Mouse (Mus musculus) MEL (cell line): ENCODE data around the gene Cdc42. TPM values are rescaled to one million over a fixed set of nuclear protein-coding genes. Genes with fewer than 3 reads are reported as not detected.

Experiments used
- DNase-seq: peaks from one replicate; pipeline ENCODE4 v3.0.0; 2011; ENCODE audit warnings: low read depth, low spot score
- H3K27ac ChIP-seq: 2 replicates; pipeline ENCODE4 v1.5.1; 2012; ENCODE audit warnings: low read depth, mild to moderate bottlenecking, control low read depth, low read length, moderate library complexity; ENCODE audit not compliant: control insufficient read depth
- H3K27me3 ChIP-seq, 2 experiments: fragments of 150-350 bp in 1 of 2; sonication (generic) in 1 of 2; 2 replicates each; pipeline ENCODE4 v1.6.1; 2012; ENCODE audit warnings: low read length in 2 of 2, mild to moderate bottlenecking in 2 of 2, improper control_type of control experiment in 1 of 2, moderate library complexity in 1 of 2; ENCODE audit not compliant: insufficient read depth in 2 of 2, control insufficient read depth in 1 of 2
- H3K36me3 ChIP-seq, 2 experiments: 2 replicates each; pipeline ENCODE4 v1.6.1; 2012 to 2014; ENCODE audit warnings: low read length in 2 of 2, improper control_type of control experiment in 1 of 2, inconsistent platforms in 1 of 2, mild to moderate bottlenecking in 1 of 2; ENCODE audit not compliant: insufficient read depth in 2 of 2, control insufficient read depth in 1 of 2
- H3K4me1 ChIP-seq, 2 experiments: fragments of 150-350 bp in 1 of 2; sonication (generic) in 1 of 2; 2 replicates each; pipeline ENCODE4 v1.6.1; 2012; ENCODE audit warnings: low read length in 2 of 2, improper control_type of control experiment in 1 of 2, mild to moderate bottlenecking in 1 of 2; ENCODE audit not compliant: insufficient read depth in 2 of 2, control insufficient read depth in 1 of 2
- H3K4me3 ChIP-seq, 2 experiments: fragments of 150-350 bp in 1 of 2; sonication (generic) in 1 of 2; 2 replicates each; pipeline ENCODE4 v1.5.1; 2012; ENCODE audit warnings: low read depth in 2 of 2, low read length in 2 of 2, mild to moderate bottlenecking in 2 of 2, moderate library complexity in 2 of 2, control low read depth in 1 of 2, improper control_type of control experiment in 1 of 2; ENCODE audit not compliant: control insufficient read depth in 1 of 2, insufficient read depth in 1 of 2
- H3K79me2 ChIP-seq: 2 replicates; pipeline ENCODE4 v1.6.1; 2012; ENCODE audit warnings: mild to moderate bottlenecking, low read length, moderate library complexity; ENCODE audit not compliant: control insufficient read depth, poor library complexity, insufficient read depth
- H3K9ac ChIP-seq: 2 replicates; pipeline ENCODE4 v1.6.1; 2012; ENCODE audit warnings: low read depth, mild to moderate bottlenecking, control low read depth, low read length, moderate library complexity; ENCODE audit not compliant: control insufficient read depth, poor library complexity, severe bottlenecking
- H3K9me3 ChIP-seq: fragments of 150-350 bp; sonication (generic); replicated peaks from 2 replicates; pipeline ENCODE4 v1.6.1; 2012; ENCODE audit warnings: mild to moderate bottlenecking, low read length, improper control_type of control experiment, moderate library complexity; ENCODE audit not compliant: insufficient read depth
- BHLHE40 ChIP-seq: IDR thresholded peaks from 2 replicates; pipeline ENCODE4 v1.6.1; 2012; ENCODE audit warnings: low read depth, mild to moderate bottlenecking, inconsistent platforms, low read length, improper control_type of control experiment, borderline replicate concordance
- CHD1 ChIP-seq: IDR thresholded peaks from 2 replicates; pipeline ENCODE4 v1.6.1; 2012; ENCODE audit warnings: low read depth, mild to moderate bottlenecking, inconsistent platforms, low read length, improper control_type of control experiment
- CHD2 ChIP-seq: IDR thresholded peaks from 2 replicates; pipeline ENCODE4 v1.6.1; 2011; ENCODE audit warnings: low read length, improper control_type of control experiment
- ELF1 ChIP-seq: IDR thresholded peaks from 2 replicates; pipeline ENCODE4 v1.6.1; 2014; ENCODE audit warnings: low read depth, mild to moderate bottlenecking, inconsistent platforms, low read length, improper control_type of control experiment, moderate library complexity
- EP300 ChIP-seq, 2 experiments: IDR thresholded peaks; 2 replicates each; pipeline ENCODE4 v1.6.1; 2011; ENCODE audit warnings: improper control_type of control experiment in 2 of 2, low read length in 2 of 2, low read depth in 1 of 2, mild to moderate bottlenecking in 1 of 2
- ETS1 ChIP-seq: IDR thresholded peaks from 2 replicates; pipeline ENCODE4 v1.6.1; 2012; ENCODE audit warnings: low read depth, mild to moderate bottlenecking, inconsistent platforms, low read length, improper control_type of control experiment, moderate library complexity
- GABPA ChIP-seq: IDR thresholded peaks from 2 replicates; pipeline ENCODE4 v1.6.1; 2012; ENCODE audit warnings: low read depth, mild to moderate bottlenecking, inconsistent platforms, low read length, improper control_type of control experiment, moderate library complexity
- GATA1 ChIP-seq: IDR thresholded peaks from 2 replicates; pipeline ENCODE4 v1.6.1; 2011; ENCODE audit warnings: low read depth, low read length, improper control_type of control experiment
- HCFC1 ChIP-seq: IDR thresholded peaks from 2 replicates; pipeline ENCODE4 v1.6.1; 2012; ENCODE audit warnings: low read depth, mild to moderate bottlenecking, inconsistent platforms, low read length, improper control_type of control experiment, moderate library complexity
- KAT2A ChIP-seq: conservative IDR thresholded peaks from 2 replicates; pipeline ENCODE4 v1.6.1; 2012; ENCODE audit warnings: low read depth, low read length, improper control_type of control experiment, inconsistent platforms
- MAFK ChIP-seq: IDR thresholded peaks from 2 replicates; pipeline ENCODE4 v1.6.1; 2011; ENCODE audit warnings: low read depth, mild to moderate bottlenecking, low read length, improper control_type of control experiment, borderline replicate concordance
- MAX ChIP-seq: IDR thresholded peaks from 2 replicates; pipeline ENCODE4 v1.6.1; 2011; ENCODE audit warnings: low read length, improper control_type of control experiment
- MXI1 ChIP-seq: IDR thresholded peaks from 2 replicates; pipeline ENCODE4 v1.6.1; 2011; ENCODE audit warnings: mild to moderate bottlenecking, low read depth, low read length, improper control_type of control experiment
- MYC ChIP-seq: IDR thresholded peaks from 2 replicates; pipeline ENCODE4 v1.6.1; 2011; ENCODE audit warnings: low read depth, mild to moderate bottlenecking, low read length, improper control_type of control experiment, moderate library complexity
- NELFE ChIP-seq: IDR thresholded peaks from 2 replicates; pipeline ENCODE4 v1.6.1; 2011; ENCODE audit warnings: low read depth, low read length, improper control_type of control experiment
- POLR2AphosphoS2 ChIP-seq: IDR thresholded peaks from 2 replicates; pipeline ENCODE4 v1.6.1; 2011; ENCODE audit warnings: low read length, improper control_type of control experiment
- POLR2AphosphoS5 ChIP-seq: IDR thresholded peaks from 2 replicates; pipeline ENCODE4 v1.6.1; 2012; ENCODE audit warnings: low read depth, borderline replicate concordance, mild to moderate bottlenecking, inconsistent platforms, low read length, moderate library complexity, mixed read lengths
- RAD21 ChIP-seq: IDR thresholded peaks from 2 replicates; pipeline ENCODE4 v1.6.1; 2011; ENCODE audit warnings: mild to moderate bottlenecking, low read depth, low read length, improper control_type of control experiment
- SIN3A ChIP-seq: IDR thresholded peaks from 2 replicates; pipeline ENCODE4 v1.6.1; 2012; ENCODE audit warnings: low read length, improper control_type of control experiment, inconsistent platforms
- SMC3 ChIP-seq: IDR thresholded peaks from 2 replicates; pipeline ENCODE4 v1.6.1; 2011; ENCODE audit warnings: low read depth, low read length, improper control_type of control experiment
- TBP ChIP-seq: IDR thresholded peaks from 2 replicates; pipeline ENCODE4 v1.8.0; 2011; ENCODE audit warnings: low read depth, low read length, improper control_type of control experiment
- TCF12 ChIP-seq: IDR thresholded peaks from 2 replicates; pipeline ENCODE4 v1.6.1; 2014; ENCODE audit warnings: low read depth, mild to moderate bottlenecking, inconsistent platforms, low read length, improper control_type of control experiment, moderate library complexity
- UBTF ChIP-seq: IDR thresholded peaks from 2 replicates; pipeline ENCODE4 v1.6.1; 2012; ENCODE audit warnings: low read depth, mild to moderate bottlenecking, inconsistent platforms, low read length, improper control_type of control experiment, moderate library complexity, borderline replicate concordance; ENCODE audit not compliant: insufficient read depth
- ZMIZ1 ChIP-seq: IDR thresholded peaks from 2 replicates; pipeline ENCODE4 v1.6.1; 2012; ENCODE audit warnings: low read depth, mild to moderate bottlenecking, inconsistent platforms, low read length, improper control_type of control experiment, moderate library complexity
- ZNF384 ChIP-seq: IDR thresholded peaks from 2 replicates; pipeline ENCODE4 v1.6.1; 2012; ENCODE audit warnings: low read depth, mild to moderate bottlenecking, inconsistent platforms, low read length, improper control_type of control experiment
- polyA plus RNA-seq, 2 experiments: library from polyadenylated mRNA; stranded (reverse) in 1 of 2; unstranded in 1 of 2; fragments of >175 nt in 1 of 2; fragments of >200 nt in 1 of 2; gene quantifications; 2 replicates each; pipeline versions ENCODE4 v1.2.1 to v1.2.4; 2012; ENCODE audit warnings: low replicate concordance in 2 of 2, low read depth in 1 of 2; ENCODE audit not compliant: insufficient read length in 2 of 2, insufficient read depth in 1 of 2, missing spikeins in 1 of 2
- total RNA-seq: library from RNA; depleted of rRNA; stranded (reverse); fragments of 300-350 nt; gene quantifications from 2 replicates; pipeline ENCODE4 v1.2.3, GENCODE M21; 2012

The Cdc42 gene
- total and polyA plus RNA-seq, 3 experiments = 117 to 203 (median 174) TPM

- TF ChIP-seq GATA1 = peak; percentile 37
- no peak for TF ChIP-seq GABPA
- TF ChIP-seq ZMIZ1 = 0 out of 2 replicates have a peak, but pooled peaks have one; percentile 12
- peak; percentile 53 for TF ChIP-seq MXI1
- TF ChIP-seq MYC = peak; percentile 17; the same call in 1 of the 2 replicates
- no peak for TF ChIP-seq MAFK
- peak; percentile 64 for TF ChIP-seq SIN3A
- no peak for TF ChIP-seq RAD21
- TF ChIP-seq CHD1 = 0 out of 2 replicates have a peak, but pooled peaks have one; percentile 22
- TF ChIP-seq SMC3 = no peak
- no peak for TF ChIP-seq ZNF384
- TF ChIP-seq BHLHE40 = 0 out of 2 replicates have a peak, but pooled peaks have one; percentile 4
- peak; percentile 29; the same call in 1 of the 2 replicates for TF ChIP-seq NELFE
- no peak for TF ChIP-seq POLR2AphosphoS5
- TF ChIP-seq ELF1 = 0 out of 2 replicates have a peak, but pooled peaks have one; percentile 30
- no peak for TF ChIP-seq CHD2
- no peak for TF ChIP-seq KAT2A
- peak; percentile 23; the same call in 1 of the 2 replicates for TF ChIP-seq ETS1
- peak; percentile 32; the same call in 1 of the 2 replicates for TF ChIP-seq TCF12
- peak; percentile 77 for TF ChIP-seq TBP
- peak; percentile 58; the same call in 1 of the 2 replicates for TF ChIP-seq MAX
- TF ChIP-seq UBTF = no peak
- TF ChIP-seq EP300 (IDR thresholded peaks at IDR 0.05; ENCODE audit: low read depth in 1 of 2, low read length in 2 of 2) = peak; percentile 29 to 47; a peak in 3 of 4 replicates
- no peak for TF ChIP-seq POLR2AphosphoS2
- TF ChIP-seq HCFC1 = no peak
- peak overlapping the region; percentile 93 for H3K27ac ChIP-seq
- no peaks in the 10 kb centered on the region for H3K9me3 ChIP-seq
- H3K9ac ChIP-seq = peak overlapping the region; percentile 48
- H3K27me3 ChIP-seq = no peaks in the 10 kb centered on the region
- peak overlapping the region; percentile 26 to 49 for H3K4me3 ChIP-seq
- peaks cover 3 to 12% of the 10 kb centered on the region in 2 experiments; a peak in 3 of 4 replicates for H3K4me1 ChIP-seq
- peak; percentile 90 for DNase-seq
- H3K79me2 ChIP-seq = peaks cover 34% of the 10 kb centered on the region
- H3K36me3 ChIP-seq = peaks cover 5 to 28% of the 10 kb centered on the region in 2 experiments; a peak in 3 of 4 replicates
These were observed 927 bp upstream of the Cdc42 start for GRCm38 (mm10) chr4:137358291-137359002.
